Mouse (Mus musculus) E14TG2a.4 (cell line): Measurements from ENCODE around the gene Tmie.

Source experiments
- CTCF ChIP-seq: conservative IDR thresholded peaks from 2 replicates; pipeline ENCODE4 v1.5.1; 2014; ENCODE audit warnings: low read length
- NANOG ChIP-seq: IDR thresholded peaks from 2 replicates; pipeline ENCODE4 v1.6.1; 2014; ENCODE audit warnings: borderline replicate concordance, low read length, mixed read lengths
- POU5F1 ChIP-seq: IDR thresholded peaks from 2 replicates; pipeline ENCODE4 v1.6.1; 2014; ENCODE audit warnings: low read length, borderline replicate concordance

GRCm38 (mm10) chr9:110909371-110909967, 29.6 kb upstream of the Tmie start:
- TF ChIP-seq CTCF (no peak), POU5F1 (no peak), NANOG (no peak)
